Mouse (Mus musculus): ENCODE results near the gene Baz2a. TPM values are rescaled to one million over a fixed set of nuclear protein-coding genes. Genes with fewer than 3 reads are reported as not detected.

The Baz2a gene
- polyA plus RNA-seq, 1 experiment from 2014 or later, result 16.2 TPM

DNA sequence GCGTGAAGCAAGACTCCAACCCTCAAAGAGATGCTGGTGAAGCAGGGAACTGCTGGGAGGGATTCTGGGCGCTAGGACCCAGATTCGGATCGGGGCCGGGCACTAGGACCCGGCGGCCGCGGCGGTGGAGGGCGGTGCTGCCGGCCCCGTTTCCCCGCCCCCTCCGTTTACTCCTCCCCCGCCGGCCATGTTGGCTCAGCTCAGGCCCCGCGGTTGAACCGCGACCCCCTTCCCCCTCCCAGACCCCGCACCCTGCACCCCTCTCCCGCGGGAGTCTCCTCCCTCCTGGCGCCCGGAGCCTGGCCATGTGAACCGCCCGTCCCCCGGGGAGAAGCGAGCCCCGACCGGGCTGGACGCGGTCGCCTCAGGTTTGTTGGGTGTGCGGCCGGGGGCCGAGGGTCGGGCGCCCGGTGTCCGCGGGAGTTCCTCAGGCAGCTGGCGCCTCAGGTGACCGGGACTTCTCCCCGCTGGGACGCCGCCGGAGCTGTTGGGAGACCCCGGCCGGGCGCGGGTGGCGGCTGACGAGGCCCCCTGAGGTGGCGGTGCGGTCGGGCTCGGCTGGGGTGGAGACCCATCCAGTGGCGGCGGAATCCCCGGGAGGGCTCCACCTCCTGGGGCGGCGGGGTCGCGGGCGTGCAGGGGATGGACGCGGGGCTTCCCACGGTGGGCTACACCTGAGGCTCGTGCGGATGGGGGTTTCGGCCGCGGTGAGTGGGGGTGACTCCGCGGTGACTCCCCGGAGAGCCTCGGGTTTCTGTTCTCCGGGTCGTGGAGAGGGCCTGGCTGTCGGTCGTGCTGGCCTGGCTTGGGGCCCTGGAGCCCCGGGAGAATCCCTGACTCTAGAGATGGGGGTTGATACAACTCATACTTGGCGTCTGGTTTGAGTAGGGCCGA lies 5.6 kb downstream of the Baz2a start:
- no peaks in the 10 kb centered on the region for H3K27me3 ChIP-seq (ENCODE audit: insufficient read depth, poor library complexity, severe bottlenecking)

DNA sequence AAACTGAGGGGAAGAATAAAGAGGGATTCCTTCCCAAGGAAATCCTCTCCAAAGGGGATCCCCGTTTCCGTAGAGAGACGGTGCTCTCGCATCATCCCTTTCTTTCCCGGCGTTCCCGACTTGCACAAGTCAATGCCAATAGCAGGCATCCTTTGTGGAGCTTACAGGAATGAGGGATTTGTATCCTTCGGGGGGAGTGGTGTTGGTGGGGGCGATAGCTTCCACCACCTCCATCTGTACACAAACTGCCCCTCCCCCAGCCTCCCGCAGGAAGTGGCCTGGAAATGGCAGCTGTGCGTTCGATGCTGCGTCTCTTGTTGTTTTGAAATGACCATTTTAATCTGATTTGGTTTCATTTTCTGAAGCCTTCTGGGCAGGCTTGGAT lies 6.2 kb downstream of the Baz2a start:
- Histone ChIP-seq H3K4me1 (replicated peaks) (peaks cover 53% of the 10 kb centered on the region), H3K27ac (peak overlapping the region; percentile 96), H3K27me3 (ENCODE audit: insufficient read depth, poor library complexity, severe bottlenecking) (no peaks in the 10 kb centered on the region), H3K9me3 (no peaks in the 10 kb centered on the region), H3K36me3 (peaks cover 12% of the 10 kb centered on the region), H3K4me3 (peak overlapping the region; percentile 98)
- under 1% methylated on average over 13 of the region's 13 CpGs for WGBS
- peak; percentile 52 for DNase-seq (ENCODE audit: low spot score)

More for the DNA sequence above, 5.6 kb downstream of the Baz2a start:
- peak overlapping the region; percentile 98 for H3K4me3 ChIP-seq
- WGBS, result under 1% methylated on average over 86 of the region's 86 CpGs
- peaks cover 59% of the 10 kb centered on the region for H3K4me1 ChIP-seq (replicated peaks)
- DNase-seq (ENCODE audit: low spot score), result peak; percentile 91
- H3K36me3 ChIP-seq, result peaks cover 11% of the 10 kb centered on the region; the same call in 1 of the 2 replicates
- no peaks in the 10 kb centered on the region for H3K9me3 ChIP-seq
- peak overlapping the region; percentile 96 for H3K27ac ChIP-seq

DNA sequence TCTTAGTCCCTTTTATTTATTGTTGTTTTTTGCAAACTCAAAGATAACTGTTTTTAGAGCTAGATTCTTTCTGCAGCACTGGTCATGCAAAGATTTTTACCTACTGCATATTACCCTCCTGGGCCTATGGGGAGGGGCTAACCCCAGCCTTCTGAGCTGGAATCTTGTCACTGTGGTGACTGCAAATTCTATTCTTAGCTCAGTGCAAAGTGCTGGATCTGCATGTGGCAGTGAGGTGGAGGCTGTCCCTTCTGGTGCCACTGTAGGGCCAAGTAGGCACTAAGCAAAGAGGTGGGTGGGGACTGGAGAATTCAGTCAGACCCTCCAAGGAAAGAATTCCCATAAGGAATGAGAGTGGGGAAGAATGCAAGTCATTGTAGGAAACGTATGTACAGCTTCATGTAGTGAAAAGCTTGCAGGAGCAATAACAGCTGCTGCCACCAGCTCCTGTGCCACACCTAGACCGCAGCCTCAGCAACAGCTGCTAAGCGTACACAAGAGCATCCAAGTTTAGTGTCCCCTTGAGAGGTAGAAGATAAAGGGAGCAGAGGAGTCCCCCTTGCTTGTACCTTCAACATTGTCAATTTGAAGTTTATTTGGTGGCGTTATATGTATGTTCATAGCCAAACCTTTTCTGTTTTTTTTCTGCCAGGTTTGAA lies 18.9 kb downstream of the Baz2a start:
- Histone ChIP-seq H3K9me3 (no peaks in the 10 kb centered on the region), H3K27me3 (ENCODE audit: insufficient read depth, poor library complexity, severe bottlenecking) (no peaks in the 10 kb centered on the region), H3K4me3 (no peak overlapping the region), H3K4me1 (replicated peaks) (no peaks in the 10 kb centered on the region), H3K27ac (no peak overlapping the region), H3K36me3 (peaks cover 69% of the 10 kb centered on the region)
- no peak for DNase-seq (ENCODE audit: low spot score)
- 95% methylated on average over 4 of the region's 4 CpGs for WGBS

GRCm38 (mm10) chr10:128111227-128111626 lies 19.9 kb downstream of the Baz2a start:
- H3K27ac ChIP-seq, result no peak overlapping the region
- H3K9me3 ChIP-seq, result no peaks in the 10 kb centered on the region
- no peaks in the 10 kb centered on the region for H3K4me1 ChIP-seq (replicated peaks)
- no peak for DNase-seq (ENCODE audit: low spot score)
- H3K4me3 ChIP-seq, result no peak overlapping the region
- no peaks in the 10 kb centered on the region for H3K27me3 ChIP-seq (ENCODE audit: insufficient read depth, poor library complexity, severe bottlenecking)
- H3K36me3 ChIP-seq, result peaks cover 79% of the 10 kb centered on the region

DNA sequence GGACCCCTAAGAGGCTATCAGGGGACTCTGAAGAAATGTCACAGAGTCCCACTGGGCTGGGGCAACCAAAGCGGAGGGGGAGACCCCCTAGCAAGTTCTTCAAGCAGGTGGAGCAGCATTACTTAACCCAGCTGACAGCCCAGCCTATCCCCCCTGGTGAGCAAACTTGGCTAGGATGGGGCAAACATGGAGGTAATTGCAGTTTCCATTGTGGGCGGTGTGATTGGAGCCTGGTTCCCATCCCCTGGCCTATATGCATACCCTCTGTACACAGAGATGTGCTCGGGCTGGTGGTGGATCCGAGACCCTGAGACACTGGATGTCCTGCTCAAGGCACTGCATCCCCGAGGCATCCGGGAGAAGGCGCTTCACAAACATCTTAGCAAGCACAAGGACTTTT lies 32.5 kb downstream of the Baz2a start:
- Histone ChIP-seq H3K9me3 (no peaks in the 10 kb centered on the region), H3K4me3 (no peak overlapping the region), H3K27me3 (ENCODE audit: insufficient read depth, poor library complexity, severe bottlenecking) (no peaks in the 10 kb centered on the region), H3K36me3 (peaks cover 99% of the 10 kb centered on the region), H3K4me1 (replicated peaks) (no peaks in the 10 kb centered on the region), H3K27ac (no peak overlapping the region)
- WGBS, result 94% methylated on average over 7 of the region's 7 CpGs
- DNase-seq (ENCODE audit: low spot score), result no peak

DNA sequence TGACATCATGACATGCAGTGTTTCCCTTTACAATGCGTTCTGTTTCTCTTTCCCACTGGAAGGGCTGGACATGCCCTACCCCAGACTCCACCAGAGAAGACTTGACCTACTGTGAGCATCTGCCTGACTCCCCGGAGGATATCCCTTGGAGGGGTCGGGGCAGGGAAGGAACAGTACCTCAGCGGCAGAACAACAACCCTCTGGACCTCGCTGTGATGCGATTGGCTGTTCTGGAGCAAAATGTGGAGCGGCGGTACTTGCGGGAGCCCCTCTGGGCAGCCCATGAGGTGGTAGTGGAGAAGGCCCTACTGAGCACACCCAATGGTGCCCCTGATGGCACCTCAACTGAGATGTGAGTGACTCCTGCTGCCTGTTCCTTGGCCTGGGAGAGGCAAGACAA lies 33.5 kb downstream of the Baz2a start:
- peaks cover 96% of the 10 kb centered on the region for H3K36me3 ChIP-seq
- no peak overlapping the region for H3K4me3 ChIP-seq
- H3K9me3 ChIP-seq, result no peaks in the 10 kb centered on the region
- 93% methylated on average over 9 of the region's 9 CpGs for WGBS
- DNase-seq (ENCODE audit: low spot score), result no peak
- H3K4me1 ChIP-seq (replicated peaks), result no peaks in the 10 kb centered on the region
- no peaks in the 10 kb centered on the region for H3K27me3 ChIP-seq (ENCODE audit: insufficient read depth, poor library complexity, severe bottlenecking)
- H3K27ac ChIP-seq, result no peak overlapping the region

DNA sequence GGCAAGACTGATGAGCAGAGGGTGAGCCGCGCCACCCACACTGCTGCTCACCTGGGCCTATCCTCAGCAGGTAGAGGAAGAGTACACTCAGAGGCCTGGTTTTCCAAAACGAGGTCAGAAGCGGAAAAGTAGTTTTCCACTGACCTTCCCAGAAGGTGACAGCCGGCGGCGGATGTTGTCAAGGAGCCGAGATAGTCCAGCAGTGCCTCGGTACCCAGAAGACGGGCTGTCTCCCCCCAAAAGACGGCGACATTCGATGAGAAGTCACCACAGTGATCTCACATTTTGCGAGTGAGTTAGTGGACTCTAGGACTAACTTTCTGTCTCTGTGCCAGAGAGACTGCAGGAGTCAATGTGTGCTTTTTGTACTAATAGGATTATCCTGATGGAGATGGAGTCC lies 34.6 kb downstream of the Baz2a start:
- no peaks in the 10 kb centered on the region for H3K9me3 ChIP-seq
- H3K4me3 ChIP-seq, result no peak overlapping the region
- no peaks in the 10 kb centered on the region for H3K4me1 ChIP-seq (replicated peaks)
- no peak overlapping the region for H3K27ac ChIP-seq
- H3K27me3 ChIP-seq (ENCODE audit: insufficient read depth, poor library complexity, severe bottlenecking), result no peaks in the 10 kb centered on the region
- H3K36me3 ChIP-seq, result peaks cover 96% of the 10 kb centered on the region
- no peak for DNase-seq (ENCODE audit: low spot score)
- WGBS, result 93% methylated on average over 14 of the region's 14 CpGs

- Histone ChIP-seq H3K27ac (peak overlapping the region; percentile 62), H3K4me3 (no peak overlapping the region), H3K4me1 (replicated peaks) (no peaks in the 10 kb centered on the region), H3K36me3 (peaks cover 95% of the 10 kb centered on the region), H3K27me3 (ENCODE audit: insufficient read depth, poor library complexity, severe bottlenecking) (no peaks in the 10 kb centered on the region), H3K9me3 (no peaks in the 10 kb centered on the region)
- WGBS, result 74% methylated on average over 5 of the region's 5 CpGs
- DNase-seq (ENCODE audit: low spot score), result no peak
Measured at GRCm38 (mm10) chr10:128127497-128127896, 36.1 kb downstream of the Baz2a start.

DNA sequence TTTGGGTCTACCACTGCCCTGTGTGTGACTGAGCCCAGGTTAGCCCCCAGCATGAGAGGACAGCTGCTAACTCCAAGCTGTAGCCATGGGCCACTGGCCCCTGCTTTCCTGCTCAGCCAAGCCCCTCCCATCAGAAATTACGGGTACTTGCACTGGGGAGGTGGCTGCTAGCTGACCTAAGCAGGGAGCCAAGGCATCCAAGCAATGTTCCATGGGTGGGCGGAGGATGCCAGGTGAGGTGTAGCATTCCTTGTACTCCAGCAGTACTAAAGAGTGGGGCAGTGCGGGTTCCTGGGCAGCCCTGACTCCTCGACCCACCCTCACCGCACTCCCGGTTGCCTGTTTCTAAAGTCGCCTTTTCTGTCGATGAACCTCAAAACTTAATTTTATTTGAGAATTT lies 36.8 kb downstream of the Baz2a start:
- Histone ChIP-seq H3K27me3 (ENCODE audit: insufficient read depth, poor library complexity, severe bottlenecking) (no peaks in the 10 kb centered on the region), H3K9me3 (no peaks in the 10 kb centered on the region), H3K36me3 (peaks cover 92% of the 10 kb centered on the region), H3K4me1 (replicated peaks) (no peaks in the 10 kb centered on the region), H3K4me3 (no peak overlapping the region), H3K27ac (0 out of 2 replicates have a peak overlapping the region, but pooled peaks have one; percentile 4)
- WGBS, result 91% methylated on average over 8 of the region's 8 CpGs
- DNase-seq (ENCODE audit: low spot score), result no peak

GRCm38 (mm10) chr10:128131297-128131696 lies 39.9 kb downstream of the Baz2a start:
- Histone ChIP-seq H3K27ac (no peak overlapping the region), H3K27me3 (ENCODE audit: insufficient read depth, poor library complexity, severe bottlenecking) (no peaks in the 10 kb centered on the region), H3K9me3 (no peaks in the 10 kb centered on the region), H3K4me1 (replicated peaks) (peaks cover 8% of the 10 kb centered on the region), H3K36me3 (peaks cover 85% of the 10 kb centered on the region), H3K4me3 (no peak overlapping the region)
- no peak for DNase-seq (ENCODE audit: low spot score)
- WGBS, result 80% methylated on average over 3 of the region's 3 CpGs

DNA sequence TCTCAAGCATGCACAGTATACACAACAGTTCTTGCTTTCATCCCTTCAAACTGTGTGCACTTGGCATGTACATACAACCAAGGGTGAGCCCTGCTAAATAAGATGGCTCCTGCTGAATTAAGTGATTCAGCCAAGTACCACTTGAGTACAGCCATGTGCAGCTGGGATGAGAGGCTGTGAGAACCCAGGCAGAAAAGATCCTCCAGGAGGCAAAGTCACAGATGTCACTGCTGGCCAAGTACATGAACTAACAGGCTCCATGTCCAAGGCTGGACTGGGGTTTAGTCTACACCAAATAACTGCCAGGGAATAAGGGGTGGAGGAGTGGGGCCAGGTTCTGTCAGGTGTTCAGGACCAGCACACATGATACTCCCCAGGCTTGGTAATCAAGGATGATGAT lies 40.4 kb downstream of the Baz2a start:
- Histone ChIP-seq H3K27ac (no peak overlapping the region), H3K4me1 (replicated peaks) (peaks cover 8% of the 10 kb centered on the region), H3K9me3 (no peaks in the 10 kb centered on the region), H3K27me3 (ENCODE audit: insufficient read depth, poor library complexity, severe bottlenecking) (no peaks in the 10 kb centered on the region), H3K36me3 (peaks cover 80% of the 10 kb centered on the region), H3K4me3 (no peak overlapping the region)
- no peak for DNase-seq (ENCODE audit: low spot score)

GRCm38 (mm10) chr10:128133650-128134332 lies 42.4 kb downstream of the Baz2a start:
- H3K27ac ChIP-seq, result no peak overlapping the region
- whole genome bisulfite sequencing, result 34% methylated on average over 13 of the region's 13 CpGs
- no peak overlapping the region for H3K4me3 ChIP-seq
- peaks cover 76% of the 10 kb centered on the region for H3K36me3 ChIP-seq
- H3K4me1 ChIP-seq (replicated peaks), result peaks cover 8% of the 10 kb centered on the region
- H3K27me3 ChIP-seq (ENCODE audit: insufficient read depth, poor library complexity, severe bottlenecking), result no peaks in the 10 kb centered on the region
- H3K9me3 ChIP-seq, result no peaks in the 10 kb centered on the region
- no peak for DNase-seq (ENCODE audit: low spot score)

- H3K27me3 ChIP-seq (ENCODE audit: insufficient read depth, poor library complexity, severe bottlenecking), result no peaks in the 10 kb centered on the region
- H3K27ac ChIP-seq, result no peak overlapping the region
- DNase-seq (ENCODE audit: low spot score), result no peak
- H3K36me3 ChIP-seq, result peaks cover 78% of the 10 kb centered on the region
- H3K9me3 ChIP-seq, result no peaks in the 10 kb centered on the region
- peaks cover 8% of the 10 kb centered on the region for H3K4me1 ChIP-seq (replicated peaks)
- 92% methylated on average over 6 of the region's 6 CpGs for WGBS
- H3K4me3 ChIP-seq, result no peak overlapping the region
Measured at GRCm38 (mm10) chr10:128135374-128135773, 44.0 kb downstream of the Baz2a start.
